Mouse (Mus musculus) bone marrow macrophage, adult 2 months (primary cell): ENCODE results near the gene Cyfip2.

ENCODE experiments used
- CTCF ChIP-seq: IDR thresholded peaks from 2 replicates; pipeline ENCODE4 v1.5.1; 2012; ENCODE audit warnings: low read depth, mild to moderate bottlenecking, low read length, moderate library complexity
- POLR2A ChIP-seq: IDR thresholded peaks from 2 replicates; pipeline ENCODE4 v1.6.1; 2012; ENCODE audit warnings: mild to moderate bottlenecking, low read depth, low read length, borderline replicate concordance

DNA sequence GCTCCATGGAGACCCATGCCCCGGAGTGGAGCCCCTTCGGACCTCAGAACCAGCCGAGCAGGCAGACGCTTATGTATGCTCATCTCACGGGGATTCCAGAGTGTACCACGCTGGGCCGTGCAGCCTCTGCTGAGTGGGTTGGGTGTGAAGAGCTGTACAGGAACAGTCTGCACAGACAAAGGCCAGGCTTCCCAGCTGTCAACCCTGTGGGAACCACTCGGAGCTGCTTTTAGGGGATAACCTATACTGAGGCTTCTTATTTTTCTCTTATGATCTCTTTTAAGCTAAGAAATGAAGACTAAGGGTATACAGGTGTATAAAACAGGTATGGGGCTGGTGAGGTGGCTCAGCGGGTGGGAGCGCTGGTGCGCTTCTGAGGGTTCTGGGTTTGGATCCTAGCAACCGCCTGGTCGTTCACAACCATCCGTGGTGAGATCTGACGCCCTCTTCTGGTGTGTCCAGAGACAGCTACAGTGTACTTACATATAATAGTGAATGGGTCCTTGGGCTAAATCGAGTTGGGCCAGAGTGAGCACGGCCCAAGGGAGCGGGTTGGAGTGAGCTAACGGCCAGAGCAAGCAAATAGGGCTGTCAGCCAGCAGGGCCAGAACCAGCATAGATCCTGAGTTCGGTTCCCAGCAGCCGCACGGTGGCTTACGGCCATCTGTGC, 10.9 kb downstream of the Cyfip2 start:
- no peak for TF ChIP-seq CTCF
- no peak for TF ChIP-seq POLR2A
